Mouse (Mus musculus) testis, adult 2 months (tissue): ENCODE measurements around the gene Hba-a2. TPM values are rescaled to one million over a fixed set of nuclear protein-coding genes. Genes with fewer than 3 reads are reported as not detected.
"Not testable (repeated sequence)": the region's sequence is repeated elsewhere in the genome, so short reads cannot be mapped to it uniquely, and the experiment has no call there.

ENCODE experiments used
- H3K27ac ChIP-seq: fragments of 200-500 bp; 2 replicates; pipeline ENCODE4 v1.5.1; 2012; ENCODE audit warnings: low read depth, low read length; ENCODE audit not compliant: control insufficient read depth, insufficient read depth
- H3K27me3 ChIP-seq: fragments of 200-500 bp; 2 replicates; pipeline ENCODE4 v1.6.1; 2012; ENCODE audit warnings: mild to moderate bottlenecking, low read length, moderate library complexity; ENCODE audit not compliant: control insufficient read depth, insufficient read depth
- H3K36me3 ChIP-seq: fragments of 200-500 bp; 2 replicates; pipeline ENCODE4 v1.6.1; 2012; ENCODE audit warnings: mild to moderate bottlenecking, low read length; ENCODE audit not compliant: control insufficient read depth, insufficient read depth
- H3K4me1 ChIP-seq: fragments of 200-500 bp; 2 replicates; pipeline ENCODE4 v1.6.1; 2012; ENCODE audit warnings: low read length; ENCODE audit not compliant: control insufficient read depth, insufficient read depth
- H3K4me3 ChIP-seq: fragments of 200-500 bp; 2 replicates; pipeline ENCODE4 v1.5.1; 2012; ENCODE audit warnings: low read depth, mild to moderate bottlenecking, low read length, moderate library complexity, mixed read lengths; ENCODE audit not compliant: control insufficient read depth
- CTCF ChIP-seq: fragments of 200-500 bp; IDR thresholded peaks from 2 replicates; pipeline ENCODE4 v1.5.1; 2012; ENCODE audit warnings: low read depth, mild to moderate bottlenecking, inconsistent platforms, low read length, moderate library complexity; ENCODE audit not compliant: control insufficient read depth, insufficient read depth, insufficient replicate concordance
- POLR2A ChIP-seq: fragments of 200-500 bp; IDR thresholded peaks from 2 replicates; pipeline ENCODE4 v1.6.1; 2012; ENCODE audit warnings: low read depth, mild to moderate bottlenecking, inconsistent platforms, low read length, moderate library complexity; ENCODE audit not compliant: control insufficient read depth
- polyA plus RNA-seq: library from polyadenylated mRNA; depleted of rRNA; stranded (reverse); fragments of >200 nt; gene quantifications from 2 replicates; pipeline ENCODE4 v1.2.3, GENCODE M21; 2012

The Hba-a2 gene
- polyA plus RNA-seq, 1 experiment, result 88.0 TPM

DNA sequence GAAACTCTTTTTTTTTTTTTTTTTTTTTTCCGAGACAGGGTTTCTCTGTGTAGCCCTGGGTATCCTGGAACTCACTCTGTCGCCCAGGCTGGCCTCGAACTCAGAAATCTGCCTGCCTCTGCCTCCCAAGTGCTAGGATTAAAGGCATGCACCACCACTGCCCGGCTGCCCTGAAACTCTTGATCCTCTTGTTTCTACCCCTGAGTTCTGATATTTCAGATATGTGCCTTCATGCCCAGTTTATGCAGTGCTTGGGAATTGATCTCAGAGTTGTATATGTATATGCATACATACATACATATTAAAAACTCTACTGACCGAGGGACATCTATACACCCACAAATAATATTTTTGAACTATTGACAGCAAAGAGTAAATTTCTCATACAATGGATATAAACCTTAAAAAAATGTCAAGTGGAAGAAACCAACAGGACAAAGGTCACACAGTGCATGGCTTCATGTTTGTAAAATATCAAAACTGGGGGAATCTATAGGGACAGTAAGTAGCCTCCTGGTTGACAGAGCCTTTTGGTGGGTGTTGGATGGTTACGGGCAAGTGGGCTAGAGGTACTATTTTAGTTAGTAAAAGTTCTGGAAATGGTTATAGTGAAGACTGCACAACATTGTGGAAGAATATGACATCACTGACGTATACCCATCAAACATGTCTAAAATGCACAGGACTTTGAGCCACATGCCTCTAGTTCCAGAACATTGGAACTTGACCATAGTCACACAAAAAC lies 11.1 kb upstream of the Hba-a2 start:
- no peaks in the 10 kb centered on the region for H3K27me3 ChIP-seq
- H3K27ac ChIP-seq, result no peak overlapping the region
- H3K4me1 ChIP-seq, result no peaks in the 10 kb centered on the region; the same call in 1 of the 2 replicates
- H3K4me3 ChIP-seq, result no peak overlapping the region
- no peak for TF ChIP-seq POLR2A
- TF ChIP-seq CTCF, result no peak
- no peaks in the 10 kb centered on the region for H3K36me3 ChIP-seq

DNA sequence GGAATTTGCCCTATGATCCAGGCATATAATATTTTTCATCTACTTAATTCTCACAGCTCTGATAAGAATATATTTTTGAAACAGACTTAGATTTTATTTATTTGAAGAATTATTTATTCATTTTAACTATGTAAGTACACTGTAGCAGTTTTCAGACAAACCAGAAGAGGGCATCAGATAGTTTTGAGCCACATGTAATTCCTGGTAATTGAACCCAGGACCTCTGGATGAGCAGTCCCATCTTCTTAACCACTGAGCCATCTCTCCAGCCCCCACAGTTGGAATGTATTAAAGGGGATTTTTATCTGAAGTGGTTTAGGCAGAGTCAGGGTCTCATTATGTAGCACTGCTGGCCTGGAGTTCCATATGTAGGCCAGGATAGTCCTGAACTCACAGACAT lies 10.4 kb upstream of the Hba-a2 start:
- H3K27me3 ChIP-seq, result not testable (repeated sequence)

GRCm38 (mm10) chr11:32286695-32287492 lies 9.4 kb upstream of the Hba-a2 start, which contains the start of gene Hbq1b:
Gene Hbq1b (plus strand): TSS chr11:32286965.
- peak within 1 kb of the TSS; percentile 73 for H3K4me3 ChIP-seq
- peak; percentile 62; the same call in 1 of the 2 replicates for TF ChIP-seq CTCF
- not testable (repeated sequence) for H3K27ac ChIP-seq, H3K36me3 ChIP-seq, H3K27me3 ChIP-seq, H3K4me1 ChIP-seq

More for the DNA sequence above, 10.4 kb upstream of the Hba-a2 start:
- H3K4me3 ChIP-seq, H3K36me3 ChIP-seq, H3K27ac ChIP-seq, H3K4me1 ChIP-seq: not testable (repeated sequence)

DNA sequence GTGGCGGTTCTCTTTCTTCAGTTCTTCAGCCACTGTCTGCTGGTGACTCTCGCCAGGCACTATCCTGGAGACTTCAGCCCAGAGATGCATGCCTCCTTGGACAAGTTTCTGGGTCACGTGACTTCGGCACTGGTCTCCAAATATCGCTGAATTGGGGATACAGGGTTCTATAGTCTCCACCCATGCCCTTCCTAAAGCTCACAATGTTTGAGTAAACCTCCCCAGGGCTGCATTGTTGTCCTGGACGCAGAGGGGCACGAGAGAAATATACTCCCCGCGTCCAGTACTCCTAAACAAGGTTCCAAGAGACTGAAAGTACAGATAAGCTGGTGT lies 8.8 kb upstream of the Hba-a2 start:
- no peak overlapping the region for H3K27ac ChIP-seq
- H3K4me3 ChIP-seq, result no peak overlapping the region
- TF ChIP-seq POLR2A (no peak), CTCF (no peak)
- no peaks in the 10 kb centered on the region; the same call in 1 of the 2 replicates for H3K4me1 ChIP-seq
- H3K36me3 ChIP-seq, result no peaks in the 10 kb centered on the region
- H3K27me3 ChIP-seq, result no peaks in the 10 kb centered on the region

DNA sequence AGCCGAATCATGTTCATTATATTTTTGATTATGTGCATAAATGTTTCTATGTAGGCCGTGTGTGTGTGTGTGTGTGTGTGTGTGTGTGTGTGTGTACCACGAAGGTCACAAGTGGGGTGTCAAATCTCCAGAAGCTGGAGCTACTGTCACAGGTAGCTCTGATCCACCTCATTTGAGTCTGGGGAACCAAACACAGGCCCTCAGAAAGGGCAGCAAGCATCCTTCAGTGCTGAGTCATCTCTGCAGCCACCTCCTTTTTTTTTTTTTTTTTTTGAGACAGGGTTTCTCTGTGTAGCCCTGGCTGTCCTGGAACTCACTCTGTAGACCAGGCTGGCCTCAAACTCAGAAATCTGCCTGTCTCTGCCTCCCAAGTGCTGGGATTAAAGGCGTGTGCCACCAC lies 3.5 kb upstream of the Hba-a2 start:
- not testable (repeated sequence) for H3K27ac ChIP-seq, H3K4me3 ChIP-seq, H3K27me3 ChIP-seq, H3K36me3 ChIP-seq, H3K4me1 ChIP-seq

- not testable (repeated sequence) for H3K36me3 ChIP-seq, H3K4me3 ChIP-seq, H3K27me3 ChIP-seq, H3K4me1 ChIP-seq, H3K27ac ChIP-seq
These were observed 2.8 kb upstream of the Hba-a2 start for GRCm38 (mm10) chr11:32293479-32293878.

DNA sequence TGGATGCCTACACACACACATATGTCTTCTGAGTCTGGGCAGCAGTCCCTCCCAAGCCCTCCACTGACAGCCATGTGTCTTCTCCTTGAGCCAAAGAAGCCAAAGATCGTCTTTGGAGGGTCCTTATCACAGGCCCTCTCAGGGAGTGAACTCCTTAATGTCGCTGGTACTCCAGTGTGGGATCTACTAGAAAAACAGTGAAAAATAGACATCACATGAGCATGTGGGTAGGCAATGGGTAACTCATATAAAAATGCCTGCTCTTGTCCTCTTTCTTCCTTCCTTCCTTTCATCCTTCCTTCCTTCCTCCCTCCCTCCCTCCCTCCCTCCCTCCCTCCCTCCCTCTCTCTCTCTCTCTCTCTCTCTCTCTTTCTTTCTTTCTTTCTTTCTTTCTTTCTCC lies 1.1 kb downstream of the Hba-a2 start:
- not testable (repeated sequence) for H3K27me3 ChIP-seq, H3K36me3 ChIP-seq, H3K4me1 ChIP-seq, H3K4me3 ChIP-seq, H3K27ac ChIP-seq

DNA sequence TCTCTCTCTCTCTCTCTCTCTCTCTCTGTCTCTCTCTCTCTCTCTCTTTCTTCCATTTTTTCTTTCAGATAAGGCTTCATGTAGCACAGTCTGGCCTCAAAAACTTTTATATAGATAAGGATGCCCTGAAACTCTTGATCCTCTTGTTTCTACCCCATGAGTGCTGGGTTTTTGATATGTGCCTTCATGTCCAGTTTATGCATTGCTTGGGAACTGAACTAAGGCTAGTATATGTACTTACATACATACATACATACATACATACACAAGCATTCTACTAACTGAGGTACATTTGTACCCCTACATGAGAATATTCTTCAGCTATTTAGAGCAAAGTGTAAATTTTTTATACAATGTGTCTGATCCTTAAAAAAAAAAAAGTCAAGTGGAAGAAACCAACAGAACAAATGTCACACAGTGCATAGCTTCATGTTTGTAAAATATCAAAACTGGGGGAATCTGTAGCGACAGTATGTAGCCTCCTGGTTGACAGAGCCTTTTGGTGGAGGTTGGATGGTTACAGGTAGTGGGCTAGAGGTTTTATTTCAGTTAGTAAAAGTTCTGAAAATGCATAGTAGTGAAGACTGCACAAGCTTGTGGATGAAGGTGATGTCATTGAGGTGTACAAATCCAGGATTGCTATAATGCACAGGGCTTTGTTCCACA lies 1.7 kb downstream of the Hba-a2 start:
- H3K27me3 ChIP-seq, result no peaks in the 10 kb centered on the region
- H3K4me1 ChIP-seq, result no peaks in the 10 kb centered on the region; the same call in 1 of the 2 replicates
- no peak overlapping the region for H3K4me3 ChIP-seq
- no peaks in the 10 kb centered on the region for H3K36me3 ChIP-seq
- H3K27ac ChIP-seq, result no peak overlapping the region
- TF ChIP-seq POLR2A, result no peak
- no peak for TF ChIP-seq CTCF
